Mouse (Mus musculus) testis, adult 2 months (tissue): ENCODE data around the gene Plagl1.

Experiments used
- CTCF ChIP-seq: fragments of 200-500 bp; IDR thresholded peaks from 2 replicates; pipeline ENCODE4 v1.5.1; 2012; ENCODE audit warnings: low read depth, mild to moderate bottlenecking, inconsistent platforms, low read length, moderate library complexity; ENCODE audit not compliant: control insufficient read depth, insufficient read depth, insufficient replicate concordance
- POLR2A ChIP-seq: fragments of 200-500 bp; IDR thresholded peaks from 2 replicates; pipeline ENCODE4 v1.6.1; 2012; ENCODE audit warnings: low read depth, mild to moderate bottlenecking, inconsistent platforms, low read length, moderate library complexity; ENCODE audit not compliant: control insufficient read depth

DNA sequence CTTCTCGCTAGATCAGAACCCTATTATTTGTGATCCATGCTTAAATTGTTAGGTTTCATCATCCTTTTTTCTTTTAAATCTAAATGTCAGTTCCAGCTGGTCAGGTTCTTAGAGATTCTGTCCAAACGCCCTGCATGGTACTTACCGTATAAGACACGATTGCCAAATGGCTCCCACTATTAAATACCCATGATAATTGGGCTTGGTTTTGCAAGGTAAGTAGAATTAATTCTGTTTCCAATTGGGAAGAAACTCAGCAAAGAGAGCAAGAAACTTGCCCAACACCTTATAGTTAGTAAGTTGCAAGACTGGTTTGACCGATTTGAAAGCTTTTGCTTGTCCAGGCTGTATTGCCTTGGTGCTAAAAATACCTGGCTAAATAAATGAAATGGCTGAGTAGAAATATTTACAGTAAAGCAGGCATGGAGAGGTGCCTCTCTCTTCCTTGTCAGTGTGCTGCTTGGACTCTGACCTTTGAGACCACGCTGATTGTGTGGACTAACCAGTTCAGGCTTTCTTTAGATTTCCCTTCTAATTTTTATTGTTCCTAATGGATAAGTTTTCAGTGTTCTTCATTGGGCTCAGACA, 39.9 kb downstream of the Plagl1 start:
- TF ChIP-seq CTCF (no peak), POLR2A (no peak)
